Mouse (Mus musculus) thymus, adult 2 months (tissue): Measurements from ENCODE around the gene Map3k5.

Experiments
- CTCF ChIP-seq: fragments of 200-500 bp; IDR thresholded peaks from 2 replicates; pipeline ENCODE4 v1.5.1; 2012; ENCODE audit warnings: mild to moderate bottlenecking, control low read depth, low read length, moderate library complexity, borderline replicate concordance; ENCODE audit not compliant: control insufficient read depth, poor library complexity, insufficient read depth; ENCODE audit errors: extremely low read depth
- POLR2A ChIP-seq: fragments of 200-500 bp; IDR thresholded peaks from 2 replicates; pipeline ENCODE4 v1.6.1; 2012; ENCODE audit warnings: mild to moderate bottlenecking, low read length, control low read depth, moderate library complexity; ENCODE audit not compliant: control insufficient read depth, poor library complexity, insufficient read depth; ENCODE audit errors: extremely low read depth

DNA sequence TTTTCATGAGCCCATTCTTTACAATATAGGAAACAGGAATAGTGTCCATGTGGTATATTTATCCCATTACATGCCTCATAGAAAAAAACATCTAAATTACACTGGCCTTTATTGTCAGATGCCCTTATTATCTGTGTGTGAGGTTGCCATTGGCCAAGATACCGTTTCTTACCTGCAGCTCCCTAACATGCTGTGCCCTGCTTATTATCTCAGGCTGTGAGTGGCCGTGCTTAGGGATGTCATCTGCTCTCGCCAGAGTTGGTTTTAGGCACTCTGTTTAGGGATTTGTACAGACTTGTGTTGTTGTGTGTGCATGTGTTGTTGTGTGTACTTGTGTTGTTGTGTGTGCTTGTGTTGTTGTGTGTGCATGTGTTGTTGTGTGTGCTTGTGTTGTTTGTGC is 84.5 kb downstream of the Map3k5 start:
- TF ChIP-seq POLR2A (no peak), CTCF (no peak)
